ENCODE assay signal across 18 mouse cellular contexts in the genomic region with DNA sequence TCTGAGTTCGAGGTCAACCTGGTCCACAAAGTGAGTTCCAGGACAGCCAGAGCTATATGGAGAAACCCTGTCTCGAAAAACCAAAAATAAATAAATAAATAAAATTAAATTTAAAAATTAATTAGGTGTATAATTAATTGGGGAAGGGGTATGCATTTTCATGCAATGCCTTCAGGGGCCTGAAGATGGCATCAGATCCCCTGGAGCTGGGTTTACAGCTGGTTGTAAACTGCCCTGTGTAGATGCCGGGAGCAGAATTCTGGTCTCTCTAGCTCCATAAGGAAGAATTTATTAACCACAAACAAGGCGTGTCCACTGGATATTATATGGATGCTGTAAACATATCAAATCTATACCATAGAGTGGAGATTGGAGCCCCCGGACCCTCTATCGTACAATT.
DNase-seq lines count a peak whose midpoint lies in the region; ATAC-seq and TF ChIP-seq lines count a peak whose summit lies in the region.
"Had no signal": no experiment of that assay in that cellular context is flagged by ENCODE, and none has a peak within 500 bp of the region (broad histone marks: within the 10 kb centered on the region; RNA-seq: fewer than 3 reads in every experiment).

No protein-coding gene starts in this region.

- 90% methylated on average over 6 of the region's 6 CpGs for WGBS in kidney, postnatal 0 days

- H3K79me2 ChIP-seq in MEL (ENCODE audit: control insufficient read depth, insufficient read depth, low read length, poor library complexity), result no peaks in the 10 kb centered on the region; the same call in 1 of the 2 replicates

- ATAC-seq in kidney, postnatal 0 days (replicated peaks; ENCODE audit: low FRiP score, low read depth), result no peak

- H3K4me3 ChIP-seq in kidney, postnatal 0 days (replicated peaks; ENCODE audit: low read depth, low read length), result no peak overlapping the region
- peak overlapping the region in 1 of 2 experiments; percentile 8; a peak in 1 of 4 replicates for H3K4me3 ChIP-seq in MEL (ENCODE audit: control insufficient read depth in 1 of 2, insufficient read depth in 1 of 2, low read depth in 2 of 2, low read length in 2 of 2)
- H3K4me3 ChIP-seq: lung, embryonic 15.5 days; midbrain, embryonic 12.5 days; neural tube, embryonic 12.5 days had no signal

- TF ChIP-seq EP300 in MEL (IDR thresholded peaks at IDR 0.05; ENCODE audit: low read depth in 1 of 2, low read length in 2 of 2), result no peak

- H3K9me3 ChIP-seq in kidney, postnatal 0 days (replicated peaks; ENCODE audit: low read length), result no peaks in the 10 kb centered on the region
- no peaks in the 10 kb centered on the region for H3K9me3 ChIP-seq in MEL (replicated peaks; ENCODE audit: insufficient read depth, low read length)
- H3K9me3 ChIP-seq: lung, embryonic 15.5 days; midbrain, embryonic 12.5 days; neural tube, embryonic 12.5 days had no signal

- no peak overlapping the region for H3K27ac ChIP-seq in kidney, postnatal 0 days
- H3K27ac ChIP-seq in MEL (ENCODE audit: control insufficient read depth, low read depth, low read length), result peak overlapping the region; percentile 35
- H3K27ac ChIP-seq: hindbrain, embryonic 14.5 days; lung, embryonic 15.5 days; midbrain, embryonic 12.5 days; neural tube, embryonic 12.5 days had no signal

- H3K27me3 ChIP-seq in kidney, postnatal 0 days (ENCODE audit: insufficient read depth, low read length), result no peaks in the 10 kb centered on the region
- peaks cover 0 to 3% of the 10 kb centered on the region in 2 experiments; a peak in 1 of 4 replicates for H3K27me3 ChIP-seq in MEL (ENCODE audit: control insufficient read depth in 1 of 2, insufficient read depth in 2 of 2, low read length in 2 of 2)
- H3K27me3 ChIP-seq: lung, embryonic 15.5 days; midbrain, embryonic 12.5 days; neural tube, embryonic 12.5 days had no signal

- H3K4me1 ChIP-seq in kidney, postnatal 0 days (replicated peaks; ENCODE audit: insufficient read depth, low read length), result no peaks in the 10 kb centered on the region
- H3K4me1 ChIP-seq in MEL (ENCODE audit: control insufficient read depth in 1 of 2, insufficient read depth in 2 of 2, low read length in 2 of 2), result peaks cover 17 to 27% of the 10 kb centered on the region in 2 experiments
- H3K4me1 ChIP-seq: lung, embryonic 15.5 days; midbrain, embryonic 12.5 days; neural tube, embryonic 12.5 days had no signal

- no peak overlapping the region for H3K4me2 ChIP-seq in kidney, postnatal 0 days (ENCODE audit: low read length)
- H3K4me2 ChIP-seq: hindbrain, embryonic 14.5 days; lung, embryonic 15.5 days; midbrain, embryonic 12.5 days; neural tube, embryonic 12.5 days had no signal

- no peak for TF ChIP-seq POLR2A in MEL (IDR thresholded peaks at IDR 0.05; ENCODE audit: control insufficient read depth in 1 of 2, insufficient read depth in 1 of 2, low read depth in 1 of 2, low read length in 2 of 2, poor library complexity in 1 of 2)

- no peak for DNase-seq in kidney, postnatal 0 days (ENCODE audit: low spot score)
- no peak for DNase-seq in kidney, postnatal 14 days
- peak; percentile 28 for DNase-seq in thymus, postnatal 25 days
- DNase-seq in thymus, postnatal 0 days (ENCODE audit: low spot score), result no peak
- DNase-seq in MEL (ENCODE audit: low read depth, low spot score), result peak; percentile 52
- no peak for DNase-seq in cerebellum, adult 11-12 months
- DNase-seq in urinary bladder, postnatal 14 days (ENCODE audit: low spot score), result no peak
- DNase-seq: adrenal gland, postnatal 25 days; cerebellum, adult 18-20 months; cerebellum, postnatal 25 days; heart, adult 11 months; heart, postnatal 36 days; left cerebral cortex, postnatal 4 days; liver had no signal

- TF ChIP-seq CTCF in kidney, postnatal 0 days (IDR thresholded peaks at IDR 0.05; ENCODE audit: low read depth), result peak; percentile 21; the same call in 1 of the 2 replicates
- TF ChIP-seq CTCF in MEL (IDR thresholded peaks at IDR 0.05 in 2 of 3, conservative IDR thresholded peaks at IDR 0.05 in 1 of 3; ENCODE audit: control insufficient read depth in 1 of 3, insufficient read depth in 1 of 3, low read depth in 2 of 3, low read length in 3 of 3, poor library complexity in 1 of 3, severe bottlenecking in 1 of 3), result peak; percentile 51 to 62 (median 60)

- no peak overlapping the region for H3K9ac ChIP-seq in kidney, postnatal 0 days (ENCODE audit: low read depth, low read length)
- H3K9ac ChIP-seq in MEL (ENCODE audit: control insufficient read depth, low read depth, low read length, poor library complexity, severe bottlenecking), result 0 out of 2 replicates have a peak overlapping the region, but pooled peaks have one; percentile 0
- H3K9ac ChIP-seq: hindbrain, embryonic 14.5 days; lung, embryonic 15.5 days; midbrain, embryonic 12.5 days; neural tube, embryonic 12.5 days had no signal

- peak; percentile 70 for TF ChIP-seq RAD21 in MEL (IDR thresholded peaks at IDR 0.05; ENCODE audit: low read depth, low read length)

- H3K36me3 ChIP-seq in kidney, postnatal 0 days (ENCODE audit: insufficient read depth, low read length), result no peaks in the 10 kb centered on the region
- H3K36me3 ChIP-seq in MEL (ENCODE audit: control insufficient read depth in 1 of 2, insufficient read depth in 2 of 2, low read length in 2 of 2), result peaks cover 0 to 26% of the 10 kb centered on the region in 2 experiments; a peak in 2 of 4 replicates
- H3K36me3 ChIP-seq: lung, embryonic 15.5 days; midbrain, embryonic 12.5 days; neural tube, embryonic 12.5 days had no signal

TF ChIP-seq in MEL, 35 proteins besides CTCF, POLR2A, EP300 and RAD21:
- TF ChIP-seq SMC3 (IDR thresholded peaks at IDR 0.05; ENCODE audit: low read depth, low read length), result peak; percentile 50
- TF ChIP-seq BHLHE40 (IDR thresholded peaks at IDR 0.05; ENCODE audit: borderline replicate concordance, low read depth, low read length), result no peak
- peak; percentile 67 for TF ChIP-seq ZC3H11A (IDR thresholded peaks at IDR 0.05; ENCODE audit: low read depth, low read length)

Comparison
In these comparisons a context has a peak if more than half of its experiments do, and no peak if none do; other contexts are left out.
1. DNase-seq: peak in thymus, postnatal 25 days (single experiment) and MEL (single experiment); none in kidney, postnatal 0 days (single experiment), kidney, postnatal 14 days (single experiment), thymus, postnatal 0 days (single experiment), cerebellum, adult 11-12 months (single experiment) and urinary bladder, postnatal 14 days (single experiment).